Mouse (Mus musculus) lung, embryonic 14.5 days (tissue): Measurements from ENCODE around the gene Fthl17c. TPM values are rescaled to one million over a fixed set of nuclear protein-coding genes. Genes with fewer than 3 reads are reported as not detected.

Experiments used
- ATAC-seq: fragments of 200-750 bp; cut with Nextera tagmentation; 2 replicates; pipeline ENCODE4 v1.8.0; 2017; ENCODE audit warnings: mild to moderate bottlenecking, moderate TSS enrichment, moderate library complexity; ENCODE audit not compliant: insufficient read depth
- DNase-seq: peaks from one replicate; pipeline ENCODE4 v3.0.0-alpha.2; 2015
- H3K27ac ChIP-seq: fragments of 300-500 bp; sonication (generic); 2 replicates; pipeline ENCODE4 v1.5.1; 2014; ENCODE audit warnings: low read depth, mild to moderate bottlenecking, moderate library complexity
- H3K27me3 ChIP-seq: fragments of 300-500 bp; sonication (generic); 2 replicates; pipeline ENCODE4 v1.6.1; 2014; ENCODE audit warnings: low read length, control low read depth; ENCODE audit not compliant: insufficient read depth
- H3K36me3 ChIP-seq: fragments of 300-500 bp; sonication (generic); 2 replicates; pipeline ENCODE4 v1.6.1; 2014; ENCODE audit warnings: control low read depth; ENCODE audit not compliant: insufficient read depth
- H3K4me1 ChIP-seq: fragments of 300-500 bp; sonication (generic); 2 replicates; pipeline ENCODE4 v1.6.1; 2014; ENCODE audit warnings: antibody characterized with exemption, control low read depth; ENCODE audit not compliant: insufficient read depth
- H3K4me2 ChIP-seq: fragments of 300-500 bp; sonication (generic); 2 replicates; pipeline ENCODE4 v1.6.1; 2014; ENCODE audit warnings: mild to moderate bottlenecking
- H3K4me3 ChIP-seq: fragments of 300-500 bp; sonication (generic); 2 replicates; pipeline ENCODE4 v1.5.1; 2014; ENCODE audit warnings: low read depth, low read length
- H3K9ac ChIP-seq: fragments of 300-500 bp; sonication (generic); 2 replicates; pipeline ENCODE4 v1.6.1; 2014
- H3K9me3 ChIP-seq: fragments of 300-500 bp; sonication (generic); 2 replicates; pipeline ENCODE4 v1.6.1; 2016; ENCODE audit warnings: low read depth, low read length, control low read depth
- CTCF ChIP-seq: IDR thresholded peaks from 2 replicates; pipeline ENCODE4 v1.5.1; 2016; ENCODE audit warnings: antibody characterized with exemption, low read depth
- whole genome bisulfite sequencing: fragments of 180-500 bp; shearing (Covaris S2); extraction: QIAGEN DNeasy Blood & Tissue Kit; methylation state at CpG from one replicate; pipeline ENCODE4 v1.1.7; 2014; 5-methylcytosine and 5-hydroxymethylcytosine counted together
- polyA plus RNA-seq: library from polyadenylated mRNA; unstranded; fragments of >200 nt; fragmentation: Nextera tagmentation; extraction: Ambion mirVana; gene quantifications from 2 replicates; pipeline ENCODE4 v1.2.1, GENCODE M21; 2014

The Fthl17c gene
- polyA plus RNA-seq, 1 experiment from 2014 or later = not detected

DNA sequence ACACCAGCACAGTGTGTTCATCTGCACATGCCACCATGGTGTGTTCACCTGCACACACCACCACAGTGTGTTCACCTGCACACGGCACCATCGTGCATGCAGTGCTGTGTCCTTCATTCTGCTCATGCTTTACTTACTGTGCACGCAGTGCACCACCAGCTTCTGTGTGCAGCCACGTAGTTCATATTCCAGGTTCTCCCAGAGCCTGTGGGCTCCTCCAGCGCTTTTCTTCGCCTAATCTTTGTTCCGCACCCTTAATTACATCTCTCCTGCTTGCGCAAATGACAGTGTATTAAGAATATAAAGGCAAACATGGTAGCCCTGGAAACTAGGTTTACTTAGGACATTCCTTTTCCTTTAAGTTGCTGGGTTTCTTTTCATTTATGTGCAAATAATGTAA, 32.3 kb downstream of the Fthl17c start:
- 70% methylated on average over 8 of the region's 8 CpGs for WGBS

DNA sequence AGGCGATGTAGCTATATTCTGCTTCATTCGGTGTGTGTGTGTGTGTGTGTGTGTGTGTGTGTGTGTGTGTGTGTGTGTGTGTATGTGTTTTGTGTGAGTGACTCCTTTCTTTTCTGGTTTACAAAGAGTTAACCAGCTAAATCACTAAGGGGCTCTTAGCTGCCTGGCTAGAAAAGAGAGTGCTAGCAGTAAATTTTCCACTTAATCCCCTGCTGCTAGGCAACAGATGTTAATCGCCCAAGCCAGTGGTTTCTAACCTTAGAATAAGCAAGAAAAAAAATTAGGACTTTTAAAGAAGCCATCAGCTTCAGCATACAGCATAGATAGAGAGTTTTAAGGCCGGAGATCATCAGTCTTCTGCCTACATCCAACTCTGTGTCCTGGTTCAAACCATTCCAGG, 49.1 kb downstream of the Fthl17c start:
- Histone ChIP-seq H3K36me3 (no peaks in the 10 kb centered on the region), H3K4me3 (no peak overlapping the region), H3K4me2 (no peak overlapping the region), H3K27me3 (no peaks in the 10 kb centered on the region), H3K9me3 (no peaks in the 10 kb centered on the region), H3K9ac (no peak overlapping the region), H3K4me1 (no peaks in the 10 kb centered on the region), H3K27ac (no peak overlapping the region)
- no peak for ATAC-seq
- TF ChIP-seq CTCF = no peak
- 40% methylated on average over 4 of the region's 4 CpGs for WGBS
- no peak for DNase-seq

More for the DNA sequence above, 32.3 kb downstream of the Fthl17c start:
- Histone ChIP-seq H3K9ac (no peak overlapping the region), H3K9me3 (no peaks in the 10 kb centered on the region), H3K27me3 (no peaks in the 10 kb centered on the region), H3K4me1 (no peaks in the 10 kb centered on the region), H3K27ac (0 out of 2 replicates have a peak overlapping the region, but pooled peaks have one; percentile 30), H3K36me3 (no peaks in the 10 kb centered on the region), H3K4me3 (no peak overlapping the region), H3K4me2 (no peak overlapping the region)
- DNase-seq = peak; percentile 16
- no peak for TF ChIP-seq CTCF
- ATAC-seq = peak; percentile 60; the same call in 1 of the 2 replicates

Other genes starting within 250 kb of the Fthl17c start
- gene Ssx9, start 228.1 kb downstream of the Fthl17c start, polyA plus RNA-seq = not detected in 2 replicates
- not detected in 2 replicates for gene Ssxb5, start 172.9 kb downstream of the Fthl17c start, polyA plus RNA-seq
- gene Gm6592, start 132.6 kb downstream of the Fthl17c start, polyA plus RNA-seq = not detected in 2 replicates
- not detected in 2 replicates for gene Gm5751, start 102.3 kb downstream of the Fthl17c start, polyA plus RNA-seq
- 6.5 and 7.0 TPM in 2 replicates for gene B630019K06Rik, start 84.2 kb downstream of the Fthl17c start, polyA plus RNA-seq
- gene Fthl17b, start 13.6 kb downstream of the Fthl17c start, polyA plus RNA-seq = not detected in 2 replicates
- not detected in 2 replicates for gene Fthl17d, start 10.2 kb upstream of the Fthl17c start, polyA plus RNA-seq
- not detected in 2 replicates for gene Fthl17e, start 56.9 kb upstream of the Fthl17c start, polyA plus RNA-seq
- gene Fthl17f, start 86.5 kb upstream of the Fthl17c start, polyA plus RNA-seq = not detected in 2 replicates
- gene 4930402K13Rik, start 128.0 kb upstream of the Fthl17c start, polyA plus RNA-seq = not detected in 2 replicates
- gene Lancl3, start 223.3 kb upstream of the Fthl17c start, polyA plus RNA-seq = 1.1 and 1.4 TPM in 2 replicates